Mouse (Mus musculus): ENCODE measurements at regions not wholly inside any gene's neighbourhood (a gene's known extent, or its start where the extent isn't known, plus 50 kb on each side); places are given as distances from the start of the nearest gene placed in this dataset.

- DNase-seq (ENCODE audit: inconsistent age in 2 of 2, low spot score in 1 of 2) = no peak
Observed at GRCm38 (mm10) chr4:106024591-106024990, 234.9 kb downstream of the Gm12728 start.

GRCm38 (mm10) chr4:106025966-106026637 lies 236.4 kb downstream of the Gm12728 start:
- no peak for DNase-seq (ENCODE audit: inconsistent age in 2 of 2, low spot score in 1 of 2)

GRCm38 (mm10) chr4:106040376-106040775 lies 250.7 kb downstream of the Gm12728 start:
- DNase-seq (ENCODE audit: inconsistent age in 2 of 2, low spot score in 1 of 2) = peak in 1 of 2 experiments; percentile 16

GRCm38 (mm10) chr4:106042456-106042855 lies 252.8 kb downstream of the Gm12728 start:
- DNase-seq (ENCODE audit: inconsistent age in 2 of 2, low spot score in 1 of 2) = peak in 1 of 2 experiments; percentile 18

- no peak for DNase-seq (ENCODE audit: inconsistent age in 2 of 2, low spot score in 1 of 2)
Observed at GRCm38 (mm10) chr4:106043661-106044060, 254.0 kb downstream of the Gm12728 start.

- no peak for DNase-seq (ENCODE audit: inconsistent age in 2 of 2, low spot score in 1 of 2)
Observed at GRCm38 (mm10) chr4:106048053-106048452, 258.4 kb downstream of the Gm12728 start.

GRCm38 (mm10) chr4:106048797-106049196 lies 259.1 kb downstream of the Gm12728 start:
- DNase-seq (ENCODE audit: inconsistent age in 2 of 2, low spot score in 1 of 2) = no peak

GRCm38 (mm10) chr4:106049880-106050279 lies 260.2 kb downstream of the Gm12728 start:
- DNase-seq (ENCODE audit: inconsistent age in 2 of 2, low spot score in 1 of 2) = no peak

- peak; percentile 59 to 88 for DNase-seq (ENCODE audit: inconsistent age in 2 of 2, low spot score in 1 of 2)
Observed at GRCm38 (mm10) chr4:106050297-106050696, 260.6 kb downstream of the Gm12728 start.

- peak in 1 of 2 experiments; percentile 17 for DNase-seq (ENCODE audit: inconsistent age in 2 of 2, low spot score in 1 of 2)
Observed at GRCm38 (mm10) chr4:106053496-106053895, 262.5 kb upstream of the Usp24 start.

- DNase-seq (ENCODE audit: inconsistent age in 2 of 2, low spot score in 1 of 2) = peak; percentile 9 to 72
Observed at GRCm38 (mm10) chr4:106054324-106054723, 261.7 kb upstream of the Usp24 start.

GRCm38 (mm10) chr4:106062651-106063050 lies 253.4 kb upstream of the Usp24 start:
- no peak for DNase-seq (ENCODE audit: inconsistent age in 2 of 2, low spot score in 1 of 2)

GRCm38 (mm10) chr4:106063851-106064382 lies 252.1 kb upstream of the Usp24 start:
- DNase-seq (ENCODE audit: inconsistent age in 2 of 2, low spot score in 1 of 2) = no peak

- DNase-seq (ENCODE audit: inconsistent age in 2 of 2, low spot score in 1 of 2) = no peak
Observed at GRCm38 (mm10) chr4:106067023-106067422, 249.0 kb upstream of the Usp24 start.

GRCm38 (mm10) chr4:106083546-106083945 lies 232.5 kb upstream of the Usp24 start:
- no peak for DNase-seq (ENCODE audit: inconsistent age in 2 of 2, low spot score in 1 of 2)

GRCm38 (mm10) chr4:106091927-106092675 lies 223.9 kb upstream of the Usp24 start:
- DNase-seq (ENCODE audit: inconsistent age in 2 of 2, low spot score in 1 of 2) = no peak

GRCm38 (mm10) chr4:106092676-106093070 lies 223.3 kb upstream of the Usp24 start:
- DNase-seq (ENCODE audit: inconsistent age in 2 of 2, low spot score in 1 of 2) = no peak

- peak in 1 of 2 experiments; percentile 80 for DNase-seq (ENCODE audit: inconsistent age in 2 of 2, low spot score in 1 of 2)
Observed at GRCm38 (mm10) chr4:106093252-106093651, 222.8 kb upstream of the Usp24 start.

- DNase-seq (ENCODE audit: inconsistent age in 2 of 2, low spot score in 1 of 2) = peak in 1 of 2 experiments; percentile 72
Observed at GRCm38 (mm10) chr4:106094882-106095556, 221.0 kb upstream of the Usp24 start.

GRCm38 (mm10) chr4:106096130-106096529 lies 219.9 kb upstream of the Usp24 start:
- DNase-seq (ENCODE audit: inconsistent age in 2 of 2, low spot score in 1 of 2) = no peak

- DNase-seq (ENCODE audit: inconsistent age in 2 of 2, low spot score in 1 of 2) = peak in 1 of 2 experiments; percentile 71
Observed at GRCm38 (mm10) chr4:106097846-106098245, 218.2 kb upstream of the Usp24 start.

Measured in adrenal gland, adult (tissue).